Mouse (Mus musculus) kidney, embryonic 14.5 days (tissue): ENCODE measurements around the gene Trim28. TPM values are rescaled to one million over a fixed set of nuclear protein-coding genes. Genes with fewer than 3 reads are reported as not detected.

Experiments used
- ATAC-seq: fragments of 200-750 bp; cut with Nextera tagmentation; 2 replicates; pipeline ENCODE4 v1.8.0; 2017; ENCODE audit warnings: moderate number of reproducible peaks, mild to moderate bottlenecking, moderate TSS enrichment, moderate library complexity; ENCODE audit not compliant: low FRiP score, low TSS enrichment
- H3K27ac ChIP-seq: fragments of 300-500 bp; sonication (generic); 2 replicates; pipeline ENCODE4 v1.5.1; 2014; ENCODE audit warnings: low read depth, mild to moderate bottlenecking, low read length, moderate library complexity, mixed read lengths
- H3K27me3 ChIP-seq: fragments of 300-500 bp; sonication (generic); 2 replicates; pipeline ENCODE4 v1.6.1; 2014; ENCODE audit warnings: mild to moderate bottlenecking, low read length; ENCODE audit not compliant: control insufficient read depth, insufficient read depth
- H3K36me3 ChIP-seq: fragments of 300-500 bp; sonication (generic); 2 replicates; pipeline ENCODE4 v1.6.1; 2014; ENCODE audit warnings: low read length, mixed read lengths; ENCODE audit not compliant: control insufficient read depth, insufficient read depth
- H3K4me1 ChIP-seq: fragments of 300-500 bp; sonication (generic); 2 replicates; pipeline ENCODE4 v1.6.1; 2014; ENCODE audit warnings: low read length, mixed read lengths; ENCODE audit not compliant: control insufficient read depth, insufficient read depth
- H3K4me2 ChIP-seq: fragments of 300-500 bp; sonication (generic); replicated peaks from 2 replicates; pipeline ENCODE4 v1.6.1; 2014; ENCODE audit warnings: low read depth, mild to moderate bottlenecking, low read length
- H3K4me3 ChIP-seq: fragments of 300-500 bp; sonication (generic); 2 replicates; pipeline ENCODE4 v1.5.1; 2014; ENCODE audit warnings: mild to moderate bottlenecking, low read length
- H3K9ac ChIP-seq: fragments of 300-500 bp; sonication (generic); 2 replicates; pipeline ENCODE4 v1.6.1; 2014; ENCODE audit warnings: low read depth, mild to moderate bottlenecking, low read length, moderate library complexity
- H3K9me3 ChIP-seq: fragments of 300-500 bp; sonication (generic); 2 replicates; pipeline ENCODE4 v1.6.1; 2016; ENCODE audit warnings: low read length; ENCODE audit not compliant: control insufficient read depth
- WGBS: fragments of 180-500 bp; shearing (Covaris S2); extraction: QIAGEN DNeasy Blood & Tissue Kit; methylation state at CpG from one replicate; pipeline ENCODE4 v1.1.7; 2014; 5-methylcytosine and 5-hydroxymethylcytosine counted together
- polyA plus RNA-seq: library from polyadenylated mRNA; unstranded; fragments of >200 nt; fragmentation: Nextera tagmentation; extraction: Ambion mirVana; gene quantifications from 2 replicates; pipeline ENCODE4 v1.2.1, GENCODE M21; 2014

Gene Trim28
- polyA plus RNA-seq, 1 experiment from 2014 or later: 514 TPM

GRCm38 (mm10) chr7:12992222-12992621, 6.7 kb upstream of the Trim28 start:
- Histone ChIP-seq H3K4me2 (no peak overlapping the region), H3K9me3 (no peaks in the 10 kb centered on the region), H3K27ac (no peak overlapping the region), H3K4me1 (no peaks in the 10 kb centered on the region), H3K27me3 (no peaks in the 10 kb centered on the region), H3K4me3 (no peak overlapping the region), H3K36me3 (no peaks in the 10 kb centered on the region), H3K9ac (no peak overlapping the region)
- 10% methylated on average over 3 of the region's 3 CpGs for WGBS
- ATAC-seq: no peak

GRCm38 (mm10) chr7:12993148-12993547, 5.8 kb upstream of the Trim28 start:
- Histone ChIP-seq H3K9ac (no peak overlapping the region), H3K9me3 (no peaks in the 10 kb centered on the region), H3K4me3 (no peak overlapping the region), H3K36me3 (no peaks in the 10 kb centered on the region), H3K4me2 (no peak overlapping the region), H3K27me3 (no peaks in the 10 kb centered on the region), H3K4me1 (no peaks in the 10 kb centered on the region), H3K27ac (no peak overlapping the region)
- 85% methylated on average over 10 of the region's 10 CpGs for WGBS
- ATAC-seq: no peak

GRCm38 (mm10) chr7:12995862-12996261, 3.1 kb upstream of the Trim28 start:
- no peak overlapping the region for H3K4me3 ChIP-seq
- ATAC-seq: no peak
- no peak overlapping the region for H3K9ac ChIP-seq
- H3K4me1 ChIP-seq: no peaks in the 10 kb centered on the region
- no peaks in the 10 kb centered on the region for H3K27me3 ChIP-seq
- H3K36me3 ChIP-seq: no peaks in the 10 kb centered on the region
- no peak overlapping the region for H3K27ac ChIP-seq
- H3K4me2 ChIP-seq: no peak overlapping the region
- H3K9me3 ChIP-seq: no peaks in the 10 kb centered on the region

GRCm38 (mm10) chr7:12997230-12997629, 1.7 kb upstream of the Trim28 start:
- ATAC-seq: no peak
- Histone ChIP-seq H3K4me3 (no peak overlapping the region), H3K27me3 (no peaks in the 10 kb centered on the region), H3K4me2 (no peak overlapping the region), H3K36me3 (no peaks in the 10 kb centered on the region), H3K9me3 (no peaks in the 10 kb centered on the region), H3K4me1 (no peaks in the 10 kb centered on the region), H3K27ac (no peak overlapping the region), H3K9ac (no peak overlapping the region)
- 66% methylated on average over 5 of the region's 5 CpGs for WGBS

GRCm38 (mm10) chr7:12998053-12998452, 861 bp upstream of the Trim28 start, which contains the start of gene Slc27a5:
TSS of gene Slc27a5 (minus strand) at chr7:12998192.
- H3K4me3 ChIP-seq: no peak within 1 kb of the TSS
- H3K4me1 ChIP-seq: no peaks in the 10 kb centered on the region
- 76% methylated on average over 5 of the region's 5 CpGs for WGBS
- no peak within 1 kb of the TSS for H3K27ac ChIP-seq
- H3K36me3 ChIP-seq: no peaks in the 10 kb centered on the region
- no peaks in the 10 kb centered on the region for H3K9me3 ChIP-seq
- no peak for ATAC-seq
- no peak within 1 kb of the TSS for H3K9ac ChIP-seq
- no peaks in the 10 kb centered on the region for H3K27me3 ChIP-seq
- H3K4me2 ChIP-seq: no peak within 1 kb of the TSS

GRCm38 (mm10) chr7:13001584-13001983, 2.7 kb downstream of the Trim28 start:
- H3K9me3 ChIP-seq: no peaks in the 10 kb centered on the region
- H3K4me1 ChIP-seq: no peaks in the 10 kb centered on the region
- no peaks in the 10 kb centered on the region for H3K27me3 ChIP-seq
- H3K36me3 ChIP-seq: peaks cover 12% of the 10 kb centered on the region; the same call in 1 of the 2 replicates
- ATAC-seq: no peak
- no peak overlapping the region for H3K9ac ChIP-seq
- WGBS: 67% methylated on average over 1 of the region's 1 CpGs
- H3K4me2 ChIP-seq: no peak overlapping the region
- no peak overlapping the region for H3K4me3 ChIP-seq
- no peak overlapping the region for H3K27ac ChIP-seq

- no peaks in the 10 kb centered on the region for H3K27me3 ChIP-seq
- H3K9ac ChIP-seq: no peak overlapping the region
- peaks cover 19% of the 10 kb centered on the region; the same call in 1 of the 2 replicates for H3K36me3 ChIP-seq
- H3K9me3 ChIP-seq: no peaks in the 10 kb centered on the region
- no peak for ATAC-seq
- 79% methylated on average over 5 of the region's 5 CpGs for WGBS
- peaks cover 3% of the 10 kb centered on the region; the same call in 1 of the 2 replicates for H3K4me1 ChIP-seq
- no peak overlapping the region for H3K4me2 ChIP-seq
- no peak overlapping the region for H3K27ac ChIP-seq
- no peak overlapping the region for H3K4me3 ChIP-seq
These were observed 4.5 kb downstream of the Trim28 start for GRCm38 (mm10) chr7:13003380-13003779.

GRCm38 (mm10) chr7:13006011-13006410, 7.1 kb downstream of the Trim28 start:
- no peaks in the 10 kb centered on the region for H3K9me3 ChIP-seq
- H3K36me3 ChIP-seq: peaks cover 19% of the 10 kb centered on the region; the same call in 1 of the 2 replicates
- H3K4me3 ChIP-seq: no peak overlapping the region
- peaks cover 3% of the 10 kb centered on the region; the same call in 1 of the 2 replicates for H3K4me1 ChIP-seq
- no peak overlapping the region for H3K9ac ChIP-seq
- 91% methylated on average over 17 of the region's 17 CpGs for whole genome bisulfite sequencing
- ATAC-seq: no peak
- no peak overlapping the region for H3K4me2 ChIP-seq
- H3K27ac ChIP-seq: no peak overlapping the region
- H3K27me3 ChIP-seq: no peaks in the 10 kb centered on the region

GRCm38 (mm10) chr7:13006531-13006930, 7.6 kb downstream of the Trim28 start:
- Histone ChIP-seq H3K36me3 (peaks cover 19% of the 10 kb centered on the region; the same call in 1 of the 2 replicates), H3K27me3 (no peaks in the 10 kb centered on the region), H3K4me2 (no peak overlapping the region), H3K4me3 (no peak overlapping the region; the same call in 1 of the 2 replicates), H3K27ac (no peak overlapping the region; the same call in 1 of the 2 replicates), H3K9me3 (no peaks in the 10 kb centered on the region), H3K9ac (no peak overlapping the region), H3K4me1 (peaks cover 3% of the 10 kb centered on the region; the same call in 1 of the 2 replicates)
- 88% methylated on average over 10 of the region's 10 CpGs for WGBS
- no peak for ATAC-seq
